23 mouse cellular contexts compared by ENCODE assay signal in the genomic region with DNA sequence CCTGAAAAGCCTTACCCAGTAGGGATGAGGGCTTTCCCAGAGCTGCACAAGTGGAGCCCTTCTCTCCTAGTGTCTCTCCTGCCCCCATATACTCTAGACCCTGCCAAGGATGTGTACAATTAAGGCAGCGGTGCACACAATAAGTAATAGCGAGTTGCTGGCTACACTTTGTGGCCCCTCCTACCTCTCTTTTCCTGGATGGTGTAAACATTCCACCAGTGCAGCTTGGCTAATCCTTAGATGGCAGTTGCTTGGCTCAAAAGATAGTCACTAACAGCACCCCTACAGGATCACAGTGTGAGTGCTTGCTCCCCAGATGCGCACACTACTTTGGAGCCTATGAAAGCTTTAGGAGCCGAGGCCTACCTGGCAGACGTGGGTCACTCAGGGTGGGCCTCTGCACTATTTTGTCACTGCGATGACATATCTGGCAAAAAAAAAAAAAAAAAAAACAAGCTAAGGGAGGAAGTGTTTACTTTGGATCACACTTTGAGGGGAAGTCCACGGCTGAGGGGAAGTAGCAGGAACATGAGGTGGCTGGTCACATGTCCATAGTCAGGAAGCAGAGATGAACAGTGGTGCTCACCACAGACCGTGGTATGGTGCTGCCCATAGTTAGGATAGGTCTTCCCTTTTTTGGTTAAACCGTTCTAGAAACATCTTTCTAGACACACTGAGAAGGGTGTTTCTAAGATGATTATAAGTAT. TPM values are rescaled to one million over a fixed set of nuclear protein-coding genes. Genes with fewer than 3 reads are reported as not detected.
A peak's percentile ranks its signal among the peaks of the same experiment; 100 is the strongest.
DNase-seq lines count a peak whose midpoint lies in the region; ATAC-seq and TF ChIP-seq lines count a peak whose summit lies in the region.
"Had no signal": no experiment of that assay in that cellular context is flagged by ENCODE, and none has a peak within 500 bp of the region (broad histone marks: within the 10 kb centered on the region; RNA-seq: fewer than 3 reads in every experiment).

No protein-coding gene starts in this region.

- H3K27me3 ChIP-seq in intestine, postnatal 0 days (replicated peaks; ENCODE audit: control insufficient read depth, insufficient read depth, low read length) = no peaks in the 10 kb centered on the region
- H3K27me3 ChIP-seq in intestine, embryonic 15.5 days (replicated peaks) = no peaks in the 10 kb centered on the region
- H3K27me3 ChIP-seq: limb, embryonic 13.5 days had no signal

- ATAC-seq in intestine, postnatal 0 days = no peak
- ATAC-seq in intestine, embryonic 15.5 days = no peak
- ATAC-seq: CD4-positive, CD25-positive, alpha-beta regulatory T cell, adult 4 months; forebrain, embryonic 14.5 days; hindbrain, embryonic 16.5 days had no signal

- H3K36me3 ChIP-seq in intestine, postnatal 0 days (ENCODE audit: control insufficient read depth, insufficient read depth) = no peaks in the 10 kb centered on the region
- no peaks in the 10 kb centered on the region for H3K36me3 ChIP-seq in intestine, embryonic 15.5 days
- H3K36me3 ChIP-seq: G1E; limb, embryonic 13.5 days had no signal

- H3K4me3 ChIP-seq in intestine, postnatal 0 days (ENCODE audit: low read depth, low read length) = no peak overlapping the region
- no peak overlapping the region for H3K4me3 ChIP-seq in intestine, embryonic 15.5 days (replicated peaks)
- H3K4me3 ChIP-seq in brown adipose tissue, adult 24 weeks (ENCODE audit: insufficient read depth, low read depth, low read length) = no peak overlapping the region
- H3K4me3 ChIP-seq in left cerebral cortex, adult 2 months = no peak overlapping the region
- H3K4me3 ChIP-seq: erythroblast, embryonic 14.5 days; limb, embryonic 13.5 days had no signal

- H3K9me3 ChIP-seq in intestine, postnatal 0 days (ENCODE audit: control insufficient read depth) = no peaks in the 10 kb centered on the region
- no peaks in the 10 kb centered on the region for H3K9me3 ChIP-seq in intestine, embryonic 15.5 days
- H3K9me3 ChIP-seq: G1E had no signal

- peak; percentile 33 for DNase-seq in 416B (ENCODE audit: low read depth)
- DNase-seq in monocyte, adult 2 months (ENCODE audit: low read depth in 1 of 2, low spot score in 2 of 2) = peak; percentile 20 to 36
- DNase-seq in urinary bladder, postnatal 25 days (ENCODE audit: low spot score) = no peak
- no peak for DNase-seq in thymus, postnatal 36 days
- DNase-seq in left cerebral cortex, adult 2 months (ENCODE audit: extremely low spot score in 1 of 2, low spot score in 2 of 2) = no peak
- DNase-seq: adrenal gland, adult 2 months; cerebellum, adult 11-12 months; cerebellum, postnatal 25 days; heart, postnatal 10 days; kidney, adult 9 months; kidney, postnatal 36 days; layer of hippocampus, adult 9-11 months; retina, postnatal 1 day; thymus, adult 2 months had no signal

- no peak overlapping the region for H3K27ac ChIP-seq in intestine, postnatal 0 days (ENCODE audit: low read depth, low read length)
- H3K27ac ChIP-seq in intestine, embryonic 15.5 days = no peak overlapping the region
- peak overlapping the region; percentile 72 for H3K27ac ChIP-seq in brown adipose tissue, adult 24 weeks (replicated peaks; ENCODE audit: low read depth, low read length)
- no peak overlapping the region for H3K27ac ChIP-seq in left cerebral cortex, adult 2 months
- H3K27ac ChIP-seq: limb, embryonic 13.5 days had no signal

- WGBS in intestine, postnatal 0 days = 74% methylated on average over 9 of the region's 9 CpGs
- 71% methylated on average over 9 of the region's 9 CpGs for WGBS in intestine, embryonic 15.5 days

- TF ChIP-seq CTCF in intestine, postnatal 0 days (IDR thresholded peaks at IDR 0.05; ENCODE audit: low read depth) = 0 out of 2 replicates have a peak, but pooled peaks have one; percentile 7
- TF ChIP-seq CTCF in left cerebral cortex, adult 2 months (IDR thresholded peaks at IDR 0.05) = no peak

- no peaks in the 10 kb centered on the region for H3K4me1 ChIP-seq in intestine, postnatal 0 days (replicated peaks; ENCODE audit: control insufficient read depth, insufficient read depth, low read length)
- H3K4me1 ChIP-seq in intestine, embryonic 15.5 days (replicated peaks) = no peaks in the 10 kb centered on the region
- peaks cover 41% of the 10 kb centered on the region for H3K4me1 ChIP-seq in brown adipose tissue, adult 24 weeks (ENCODE audit: control insufficient read depth, insufficient read depth, insufficient read length, low read length)

- intact Hi-C loops in left cerebral cortex, adult 2 months (cut with DNase I) = no loop called here

- no peak overlapping the region for H3K4me2 ChIP-seq in intestine, postnatal 0 days (replicated peaks; ENCODE audit: low read depth)
- no peak overlapping the region for H3K4me2 ChIP-seq in intestine, embryonic 15.5 days (replicated peaks)
- H3K4me2 ChIP-seq: limb, embryonic 13.5 days had no signal

- H3K9ac ChIP-seq in intestine, postnatal 0 days (ENCODE audit: low read depth, low read length) = no peak overlapping the region
- H3K9ac ChIP-seq in intestine, embryonic 15.5 days = no peak overlapping the region
- H3K9ac ChIP-seq: limb, embryonic 13.5 days had no signal

RNA-seq across cellular contexts. Expression of gene Ampd3, which starts 57.6 kb away (rescaled TPM):
- polyA plus RNA-seq in intestine, postnatal 0 days (2015; fragmentation: Nextera tagmentation; extraction: Ambion mirVana) = 7.0 and 7.4 TPM in 2 replicates
- 4.1 and 4.8 TPM in 2 replicates for polyA plus RNA-seq in intestine, embryonic 15.5 days (2015; fragmentation: Nextera tagmentation; extraction: Ambion mirVana)
- polyA plus RNA-seq in brown adipose tissue, adult 24 weeks (2012; ENCODE audit: insufficient read depth, insufficient read length, missing spikeins) = 22.4 and 30.0 TPM in 2 replicates
- 10 to 100 TPM; 24.4 to 25.3 TPM for total RNA-seq in left cerebral cortex, adult 2 months (2021)

Comparison
In these comparisons a context has a peak if more than half of its experiments do, and no peak if none do; other contexts are left out.
1. DNase-seq: peak in 416B (single experiment) and monocyte, adult 2 months (2 of 2); none in urinary bladder, postnatal 25 days (single experiment), thymus, postnatal 36 days (0 of 2) and left cerebral cortex, adult 2 months (0 of 2).